Mouse (Mus musculus): ENCODE measurements around the gene Tspan17. TPM values are rescaled to one million over a fixed set of nuclear protein-coding genes. Genes with fewer than 3 reads are reported as not detected.

The Tspan17 gene
- polyA plus RNA-seq, 1 experiment from 2014 or later = 5.7 TPM

DNA sequence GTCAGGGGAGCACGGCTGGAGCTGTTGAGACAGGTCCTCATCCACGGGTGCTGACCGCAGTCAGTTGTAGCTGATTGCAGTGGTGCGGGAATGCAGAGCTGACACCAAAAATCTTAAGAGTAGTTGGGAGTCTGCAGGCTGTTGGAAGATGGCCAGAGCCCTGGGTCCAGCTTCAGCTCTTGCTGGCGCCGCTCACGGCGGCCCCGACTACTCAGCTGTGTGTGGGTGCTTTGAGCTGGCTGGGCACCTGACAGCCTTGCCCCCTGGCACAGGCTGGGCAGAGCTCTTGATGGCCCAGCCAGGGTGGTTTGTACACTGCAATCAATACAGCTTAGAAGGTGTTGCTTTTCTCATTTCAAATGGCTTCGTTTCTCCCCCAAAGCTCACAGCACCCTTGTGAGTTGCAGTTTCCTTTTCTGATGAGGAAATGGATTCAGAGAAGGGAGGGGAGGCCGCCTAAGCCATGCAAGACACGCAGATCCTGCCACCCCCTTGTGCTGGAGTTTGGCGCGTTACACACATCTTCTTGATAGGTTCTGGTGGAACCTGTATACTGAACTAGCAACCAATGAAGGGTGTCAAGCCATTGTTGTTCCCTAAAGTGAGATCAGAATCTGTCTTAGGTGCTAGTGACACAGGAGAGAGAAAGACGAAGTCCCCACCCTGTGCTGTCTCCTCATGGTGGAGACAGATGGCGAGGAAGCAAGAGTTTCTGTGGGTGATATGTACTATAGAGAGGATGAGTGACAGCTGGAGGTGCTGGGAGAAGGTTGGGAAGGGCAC lies 8.9 kb downstream of the Tspan17 start:
- Histone ChIP-seq H3K9me3 (replicated peaks; ENCODE audit: control insufficient read depth, low read length) (no peaks in the 10 kb centered on the region; the same call in 1 of the 2 replicates), H3K4me1 (ENCODE audit: control insufficient read depth, insufficient read depth, low read length) (no peaks in the 10 kb centered on the region), H3K9ac (ENCODE audit: low read length) (no peak overlapping the region), H3K27me3 (ENCODE audit: control insufficient read depth, insufficient read depth, low read length) (peaks cover 13% of the 10 kb centered on the region), H3K4me2 (ENCODE audit: low read depth, low read length) (no peak overlapping the region), H3K4me3 (ENCODE audit: low read length) (no peak overlapping the region), H3K27ac (ENCODE audit: low read length) (no peak overlapping the region), H3K36me3 (ENCODE audit: control insufficient read depth, insufficient read depth) (no peaks in the 10 kb centered on the region)
- no peak for ATAC-seq (replicated peaks; ENCODE audit: extremely low read depth, insufficient read depth, low FRiP score)
- 71% methylated on average over 16 of the region's 16 CpGs for WGBS

GRCm38 (mm10) chr13:54798740-54799139 lies 9.6 kb downstream of the Tspan17 start:
- Histone ChIP-seq H3K9ac (ENCODE audit: low read length) (no peak overlapping the region), H3K27me3 (ENCODE audit: control insufficient read depth, insufficient read depth, low read length) (peaks cover 13% of the 10 kb centered on the region), H3K27ac (ENCODE audit: low read length) (no peak overlapping the region), H3K9me3 (replicated peaks; ENCODE audit: control insufficient read depth, low read length) (no peaks in the 10 kb centered on the region; the same call in 1 of the 2 replicates), H3K4me3 (ENCODE audit: low read length) (no peak overlapping the region), H3K4me1 (ENCODE audit: control insufficient read depth, insufficient read depth, low read length) (no peaks in the 10 kb centered on the region), H3K4me2 (ENCODE audit: low read depth, low read length) (no peak overlapping the region), H3K36me3 (ENCODE audit: control insufficient read depth, insufficient read depth) (no peaks in the 10 kb centered on the region)
- no peak for ATAC-seq (replicated peaks; ENCODE audit: extremely low read depth, insufficient read depth, low FRiP score)
- 45% methylated on average over 10 of the region's 10 CpGs for WGBS

DNA sequence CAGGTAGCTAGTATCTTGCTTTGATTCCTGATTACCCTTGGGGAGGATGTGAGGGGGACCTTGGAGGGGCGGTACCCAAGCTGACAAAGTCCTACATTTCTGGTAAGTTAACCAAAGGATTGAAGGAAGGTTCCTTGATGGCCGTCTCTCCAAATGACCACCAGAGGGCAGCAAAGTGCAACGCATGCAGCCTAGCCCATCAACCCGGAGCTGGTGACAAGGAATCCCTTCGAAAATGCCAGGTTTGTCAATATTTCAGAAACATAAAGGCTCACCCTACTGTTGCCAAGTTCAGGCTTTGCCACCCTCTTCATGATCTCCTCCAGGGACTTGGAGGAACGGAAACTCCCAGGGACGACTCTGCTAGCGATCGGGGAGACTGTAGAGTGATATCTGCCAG lies 10.5 kb downstream of the Tspan17 start:
- no peaks in the 10 kb centered on the region; the same call in 1 of the 2 replicates for H3K9me3 ChIP-seq (replicated peaks; ENCODE audit: control insufficient read depth, low read length)

GRCm38 (mm10) chr13:54800206-54800605 lies 11.0 kb downstream of the Tspan17 start:
- 67% methylated on average over 4 of the region's 4 CpGs for WGBS
- Histone ChIP-seq H3K27ac (ENCODE audit: low read length) (no peak overlapping the region), H3K27me3 (ENCODE audit: control insufficient read depth, insufficient read depth, low read length) (peaks cover 18% of the 10 kb centered on the region), H3K4me1 (ENCODE audit: control insufficient read depth, insufficient read depth, low read length) (no peaks in the 10 kb centered on the region), H3K4me3 (ENCODE audit: low read length) (no peak overlapping the region), H3K9me3 (replicated peaks; ENCODE audit: control insufficient read depth, low read length) (no peaks in the 10 kb centered on the region; the same call in 1 of the 2 replicates), H3K4me2 (ENCODE audit: low read depth, low read length) (no peak overlapping the region; the same call in 1 of the 2 replicates), H3K9ac (ENCODE audit: low read length) (no peak overlapping the region), H3K36me3 (ENCODE audit: control insufficient read depth, insufficient read depth) (no peaks in the 10 kb centered on the region)
- ATAC-seq (replicated peaks; ENCODE audit: extremely low read depth, insufficient read depth, low FRiP score) = no peak

More for the DNA sequence above, 10.5 kb downstream of the Tspan17 start:
- ATAC-seq (replicated peaks; ENCODE audit: extremely low read depth, insufficient read depth, low FRiP score) = no peak
- Histone ChIP-seq H3K4me2 (ENCODE audit: low read depth, low read length) (peak overlapping the region; percentile 53), H3K27me3 (ENCODE audit: control insufficient read depth, insufficient read depth, low read length) (peaks cover 18% of the 10 kb centered on the region), H3K27ac (ENCODE audit: low read length) (no peak overlapping the region), H3K4me1 (ENCODE audit: control insufficient read depth, insufficient read depth, low read length) (no peaks in the 10 kb centered on the region), H3K4me3 (ENCODE audit: low read length) (no peak overlapping the region; the same call in 1 of the 2 replicates), H3K9ac (ENCODE audit: low read length) (no peak overlapping the region), H3K36me3 (ENCODE audit: control insufficient read depth, insufficient read depth) (no peaks in the 10 kb centered on the region)
- WGBS = 12% methylated on average over 9 of the region's 9 CpGs

DNA sequence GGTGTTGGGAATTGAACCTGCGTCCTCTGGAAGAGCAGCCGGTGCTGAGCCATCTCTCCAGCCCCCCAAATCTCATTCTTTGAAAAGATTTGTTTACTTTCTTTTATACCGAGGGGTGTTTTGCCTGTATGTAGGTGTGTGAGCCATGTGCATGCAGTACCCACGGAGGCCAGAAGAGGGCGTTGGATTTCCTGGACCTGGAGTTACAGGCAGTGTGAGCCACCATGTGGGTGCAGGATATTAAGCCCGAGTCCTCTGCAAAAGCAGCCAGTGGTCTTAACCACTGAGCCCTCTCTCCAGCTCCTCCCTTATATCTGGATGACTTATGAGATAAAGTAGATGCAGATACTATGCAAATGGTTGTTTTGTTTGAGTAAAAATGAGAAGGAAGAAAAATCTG lies 13.8 kb downstream of the Tspan17 start:
- Histone ChIP-seq H3K4me2 (ENCODE audit: low read depth, low read length) (no peak overlapping the region), H3K4me3 (ENCODE audit: low read length) (no peak overlapping the region), H3K4me1 (ENCODE audit: control insufficient read depth, insufficient read depth, low read length) (no peaks in the 10 kb centered on the region), H3K27me3 (ENCODE audit: control insufficient read depth, insufficient read depth, low read length) (peaks cover 22% of the 10 kb centered on the region), H3K9me3 (replicated peaks; ENCODE audit: control insufficient read depth, low read length) (no peaks in the 10 kb centered on the region; the same call in 1 of the 2 replicates), H3K27ac (ENCODE audit: low read length) (no peak overlapping the region), H3K36me3 (ENCODE audit: control insufficient read depth, insufficient read depth) (no peaks in the 10 kb centered on the region), H3K9ac (ENCODE audit: low read length) (no peak overlapping the region)
- ATAC-seq (replicated peaks; ENCODE audit: extremely low read depth, insufficient read depth, low FRiP score) = no peak
- whole genome bisulfite sequencing = 78% methylated on average over 6 of the region's 6 CpGs

GRCm38 (mm10) chr13:54805134-54805838 lies 16.1 kb downstream of the Tspan17 start:
- H3K4me1 ChIP-seq (ENCODE audit: control insufficient read depth, insufficient read depth, low read length) = no peaks in the 10 kb centered on the region
- peaks cover 18% of the 10 kb centered on the region for H3K27me3 ChIP-seq (ENCODE audit: control insufficient read depth, insufficient read depth, low read length)
- no peak overlapping the region for H3K4me3 ChIP-seq (ENCODE audit: low read length)
- H3K9me3 ChIP-seq (replicated peaks; ENCODE audit: control insufficient read depth, low read length) = no peaks in the 10 kb centered on the region; the same call in 1 of the 2 replicates
- no peaks in the 10 kb centered on the region for H3K36me3 ChIP-seq (ENCODE audit: control insufficient read depth, insufficient read depth)
- H3K4me2 ChIP-seq (ENCODE audit: low read depth, low read length) = no peak overlapping the region
- 41% methylated on average over 21 of the region's 21 CpGs for WGBS
- H3K27ac ChIP-seq (ENCODE audit: low read length) = no peak overlapping the region
- ATAC-seq (replicated peaks; ENCODE audit: extremely low read depth, insufficient read depth, low FRiP score) = no peak
- no peak overlapping the region for H3K9ac ChIP-seq (ENCODE audit: low read length)

DNA sequence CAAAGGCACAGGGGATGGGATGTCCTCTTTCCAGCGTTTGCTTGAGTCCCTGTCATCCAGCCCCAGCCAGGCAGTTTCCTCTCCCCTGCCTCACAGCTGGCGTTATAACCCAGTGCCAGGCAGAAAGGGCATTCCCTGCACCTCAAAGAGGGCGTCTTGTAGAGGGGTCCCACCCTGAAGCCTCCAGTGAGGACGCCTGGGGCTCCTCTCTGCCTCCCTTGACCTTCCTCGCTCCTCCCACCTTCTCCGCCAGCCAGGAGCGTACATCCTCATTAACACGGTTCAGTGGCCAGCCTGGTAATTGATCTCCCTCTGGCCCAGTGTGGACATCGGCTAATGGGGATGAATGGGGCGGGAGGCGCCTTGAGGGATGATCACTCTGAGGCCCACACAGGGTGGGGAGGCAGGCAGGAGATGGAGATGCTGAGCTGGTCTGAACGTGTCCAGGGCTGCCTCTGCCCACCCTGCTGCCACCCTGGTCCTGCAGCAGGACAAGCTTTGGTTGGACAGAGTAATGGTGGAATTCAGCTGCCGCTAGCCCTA lies 17.3 kb downstream of the Tspan17 start:
- Histone ChIP-seq H3K9me3 (replicated peaks; ENCODE audit: control insufficient read depth, low read length) (no peaks in the 10 kb centered on the region; the same call in 1 of the 2 replicates), H3K36me3 (ENCODE audit: control insufficient read depth, insufficient read depth) (no peaks in the 10 kb centered on the region), H3K4me3 (ENCODE audit: low read length) (no peak overlapping the region), H3K27ac (ENCODE audit: low read length) (no peak overlapping the region), H3K4me1 (ENCODE audit: control insufficient read depth, insufficient read depth, low read length) (no peaks in the 10 kb centered on the region), H3K27me3 (ENCODE audit: control insufficient read depth, insufficient read depth, low read length) (peaks cover 18% of the 10 kb centered on the region), H3K9ac (ENCODE audit: low read length) (no peak overlapping the region), H3K4me2 (ENCODE audit: low read depth, low read length) (no peak overlapping the region)
- 47% methylated on average over 13 of the region's 13 CpGs for WGBS
- ATAC-seq (replicated peaks; ENCODE audit: extremely low read depth, insufficient read depth, low FRiP score) = no peak

DNA sequence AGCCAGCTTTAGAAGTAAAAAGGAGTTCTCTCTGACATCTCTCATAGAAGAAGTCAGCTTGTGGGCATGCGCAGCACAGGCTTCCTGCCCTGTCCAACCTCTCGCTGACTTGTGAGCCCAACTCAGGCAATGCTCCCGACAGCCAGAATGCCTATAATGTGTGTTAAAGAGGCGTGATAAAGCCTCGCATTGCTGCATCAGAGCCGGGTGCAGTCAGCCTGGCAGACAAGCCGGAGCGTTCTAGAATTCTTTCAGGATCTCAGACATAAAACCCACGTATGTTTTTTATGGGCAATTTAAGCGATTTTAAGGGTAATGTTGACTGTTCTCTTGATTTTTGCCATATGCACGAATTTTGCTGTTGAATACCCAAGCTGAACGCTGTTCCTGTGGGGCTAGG lies 18.9 kb downstream of the Tspan17 start:
- Histone ChIP-seq H3K9me3 (replicated peaks; ENCODE audit: control insufficient read depth, low read length) (no peaks in the 10 kb centered on the region; the same call in 1 of the 2 replicates), H3K36me3 (ENCODE audit: control insufficient read depth, insufficient read depth) (no peaks in the 10 kb centered on the region), H3K4me1 (ENCODE audit: control insufficient read depth, insufficient read depth, low read length) (no peaks in the 10 kb centered on the region), H3K4me3 (ENCODE audit: low read length) (no peak overlapping the region), H3K27ac (ENCODE audit: low read length) (no peak overlapping the region), H3K9ac (ENCODE audit: low read length) (no peak overlapping the region), H3K27me3 (ENCODE audit: control insufficient read depth, insufficient read depth, low read length) (peaks cover 18% of the 10 kb centered on the region), H3K4me2 (ENCODE audit: low read depth, low read length) (no peak overlapping the region)
- WGBS = 66% methylated on average over 12 of the region's 12 CpGs
- no peak for ATAC-seq (replicated peaks; ENCODE audit: extremely low read depth, insufficient read depth, low FRiP score)

DNA sequence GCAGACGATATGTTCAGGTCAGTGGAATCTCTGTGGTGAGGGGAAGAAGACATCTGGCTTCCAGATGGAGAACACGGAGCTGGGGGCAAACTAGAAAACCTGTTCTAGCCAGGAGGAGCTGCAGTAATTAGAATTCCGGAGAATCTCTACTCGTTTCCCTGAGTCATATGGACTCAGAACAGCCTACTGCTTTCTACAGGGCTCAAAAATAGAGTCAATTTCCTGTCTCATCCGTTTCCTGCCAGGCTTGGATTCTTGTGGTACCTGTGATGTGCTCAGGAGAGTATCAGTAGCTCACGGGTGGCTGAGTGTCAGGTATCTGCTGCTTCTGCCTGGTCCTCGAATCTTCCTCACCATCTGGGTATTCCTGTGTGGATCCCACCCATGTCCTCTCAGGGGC lies 22.3 kb downstream of the Tspan17 start:
- Histone ChIP-seq H3K4me2 (ENCODE audit: low read depth, low read length) (no peak overlapping the region), H3K9me3 (replicated peaks; ENCODE audit: control insufficient read depth, low read length) (no peaks in the 10 kb centered on the region), H3K4me1 (ENCODE audit: control insufficient read depth, insufficient read depth, low read length) (no peaks in the 10 kb centered on the region), H3K27me3 (ENCODE audit: control insufficient read depth, insufficient read depth, low read length) (peaks cover 3% of the 10 kb centered on the region; the same call in 1 of the 2 replicates), H3K9ac (ENCODE audit: low read length) (no peak overlapping the region), H3K4me3 (ENCODE audit: low read length) (no peak overlapping the region), H3K27ac (ENCODE audit: low read length) (no peak overlapping the region), H3K36me3 (ENCODE audit: control insufficient read depth, insufficient read depth) (no peaks in the 10 kb centered on the region)
- WGBS = 45% methylated on average over 7 of the region's 7 CpGs
- no peak for ATAC-seq (replicated peaks; ENCODE audit: extremely low read depth, insufficient read depth, low FRiP score)

Data from heart, embryonic 16.5 days (tissue).